Mouse (Mus musculus): Measurements from ENCODE around the gene 4930502E18Rik. TPM values are rescaled to one million over a fixed set of nuclear protein-coding genes. Genes with fewer than 3 reads are reported as not detected.

The 4930502E18Rik gene
- total RNA-seq (2023), result under 1 TPM in 1 of 2 experiments, not detected in 1; 0.38 TPM

GRCm38 (mm10) chrX:53724596-53724995, at the start of gene 4930502E18Rik:
Gene 4930502E18Rik (plus strand): TSS chrX:53724826.

GRCm38 (mm10) chrX:53757736-53758135, 33.1 kb downstream of the 4930502E18Rik start, which contains the start of gene 1700013H16Rik:
Gene 1700013H16Rik (minus strand): TSS chrX:53757831.

GRCm38 (mm10) chrX:53776276-53776675, 51.6 kb downstream of the 4930502E18Rik start, which contains the start of gene Zfp36l3:
Gene Zfp36l3 (minus strand): TSS chrX:53776394.

Other genes with a start within 250 kb of the 4930502E18Rik start
- 10 to 100 TPM in 1 of 2 experiments, 1 to 10 TPM in 1; 8.3 to 16.5 TPM for gene Rtl8c, start 116.8 kb upstream of the 4930502E18Rik start, total RNA-seq (2023)
- not detected for gene Gm14597, start 115.8 kb upstream of the 4930502E18Rik start, total RNA-seq (2023)
- 10 to 100 TPM; 27.7 to 50.5 TPM for gene Rtl8a, start 81.1 kb upstream of the 4930502E18Rik start, total RNA-seq (2023)
- 10 to 100 TPM; 26.0 to 36.7 TPM for gene Rtl8b, start 54.4 kb upstream of the 4930502E18Rik start, total RNA-seq (2023)
- gene 1700013H16Rik, start 33.0 kb downstream of the 4930502E18Rik start, total RNA-seq (2023), result not detected
- not detected for gene Zfp36l3, start 51.6 kb downstream of the 4930502E18Rik start, total RNA-seq (2023)
- 1 to 10 TPM in 1 of 2 experiments, not detected in 1; 1.2 TPM for gene Xlr, start 72.9 kb downstream of the 4930502E18Rik start, total RNA-seq (2023)